Mouse (Mus musculus) midbrain, embryonic 11.5 days (tissue): ENCODE data around the gene Enox1. TPM values are rescaled to one million over a fixed set of nuclear protein-coding genes. Genes with fewer than 3 reads are reported as not detected.

Experiments
- ATAC-seq: fragments of 200-750 bp; cut with Nextera tagmentation; 2 replicates; pipeline ENCODE4 v1.8.0; 2017; ENCODE audit warnings: moderate TSS enrichment, moderate library complexity; ENCODE audit not compliant: low FRiP score
- DNase-seq: peaks from one replicate; pipeline ENCODE4 v3.0.0; 2015; ENCODE audit warnings: low spot score; ENCODE audit errors: missing footprints
- H3K27ac ChIP-seq: fragments of 300-500 bp; sonication (generic); 2 replicates; pipeline ENCODE4 v1.5.1; 2014; ENCODE audit warnings: low read depth, low read length
- H3K27me3 ChIP-seq: fragments of 300-500 bp; sonication (generic); 2 replicates; pipeline ENCODE4 v1.6.1; 2014; ENCODE audit warnings: mild to moderate bottlenecking, low read length, moderate library complexity, mixed read lengths; ENCODE audit not compliant: control insufficient read depth, insufficient read depth
- H3K36me3 ChIP-seq: fragments of 300-500 bp; sonication (generic); 2 replicates; pipeline ENCODE4 v1.6.1; 2014; ENCODE audit warnings: mild to moderate bottlenecking, low read length, moderate library complexity, mixed read lengths; ENCODE audit not compliant: control insufficient read depth, insufficient read depth
- H3K4me1 ChIP-seq: fragments of 300-500 bp; sonication (generic); 2 replicates; pipeline ENCODE4 v1.6.1; 2014; ENCODE audit warnings: low read length; ENCODE audit not compliant: control insufficient read depth, insufficient read depth
- H3K4me2 ChIP-seq: fragments of 300-500 bp; sonication (generic); 2 replicates; pipeline ENCODE4 v1.6.1; 2014; ENCODE audit warnings: mild to moderate bottlenecking, moderate library complexity
- H3K4me3 ChIP-seq: fragments of 300-500 bp; sonication (generic); 2 replicates; pipeline ENCODE4 v1.5.1; 2014; ENCODE audit warnings: low read depth, low read length
- H3K9ac ChIP-seq: fragments of 300-500 bp; sonication (generic); 2 replicates; pipeline ENCODE4 v1.6.1; 2014; ENCODE audit warnings: low read length
- H3K9me3 ChIP-seq: fragments of 300-500 bp; sonication (generic); 2 replicates; pipeline ENCODE4 v1.6.1; 2016; ENCODE audit warnings: low read length; ENCODE audit not compliant: control insufficient read depth
- WGBS: fragments of 180-500 bp; shearing (Covaris S2); extraction: QIAGEN DNeasy Blood & Tissue Kit; methylation state at CpG from one replicate; pipeline ENCODE4 v1.1.7; 2014; 5-methylcytosine and 5-hydroxymethylcytosine counted together
- polyA plus RNA-seq: library from polyadenylated mRNA; unstranded; fragments of >200 nt; fragmentation: Nextera tagmentation; extraction: Ambion mirVana; gene quantifications from 2 replicates; pipeline ENCODE4 v1.2.1, GENCODE M21; 2014

Gene Enox1
- polyA plus RNA-seq, 1 experiment from 2014 or later: 12.8 TPM

GRCm38 (mm10) chr14:77577481-77578251, 421.1 kb downstream of the Enox1 start:
- peaks cover 8% of the 10 kb centered on the region; the same call in 1 of the 2 replicates for H3K4me1 ChIP-seq
- ATAC-seq: no peak
- 88% methylated on average over 18 of the region's 18 CpGs for WGBS

GRCm38 (mm10) chr14:77578355-77578754, 421.8 kb downstream of the Enox1 start:
- H3K4me2 ChIP-seq: no peak overlapping the region
- ATAC-seq (no peak), DNase-seq (peak; percentile 37)
- H3K9me3 ChIP-seq: no peaks in the 10 kb centered on the region
- H3K9ac ChIP-seq: no peak overlapping the region
- no peak overlapping the region for H3K27ac ChIP-seq
- H3K27me3 ChIP-seq: no peaks in the 10 kb centered on the region
- no peak overlapping the region for H3K4me3 ChIP-seq
- 63% methylated on average over 7 of the region's 7 CpGs for WGBS
- H3K4me1 ChIP-seq: peaks cover 8% of the 10 kb centered on the region; the same call in 1 of the 2 replicates
- no peaks in the 10 kb centered on the region for H3K36me3 ChIP-seq

More at GRCm38 (mm10) chr14:77577481-77578251, 421.1 kb downstream of the Enox1 start:
- DNase-seq: peak; percentile 72
- no peaks in the 10 kb centered on the region for H3K9me3 ChIP-seq
- H3K4me3 ChIP-seq: no peak overlapping the region
- H3K27ac ChIP-seq: no peak overlapping the region
- H3K9ac ChIP-seq: no peak overlapping the region
- H3K36me3 ChIP-seq: no peaks in the 10 kb centered on the region
- no peak overlapping the region for H3K4me2 ChIP-seq
- no peaks in the 10 kb centered on the region for H3K27me3 ChIP-seq

- DNase-seq: peak; percentile 84
- no peaks in the 10 kb centered on the region for H3K36me3 ChIP-seq
- H3K4me2 ChIP-seq: no peak overlapping the region
- no peak overlapping the region for H3K27ac ChIP-seq
- H3K27me3 ChIP-seq: no peaks in the 10 kb centered on the region
- H3K9ac ChIP-seq: no peak overlapping the region
- no peak for ATAC-seq
- no peak overlapping the region for H3K4me3 ChIP-seq
- peaks cover 4% of the 10 kb centered on the region; the same call in 1 of the 2 replicates for H3K4me1 ChIP-seq
- H3K9me3 ChIP-seq: no peaks in the 10 kb centered on the region
- WGBS: 69% methylated on average over 14 of the region's 14 CpGs
Measured at GRCm38 (mm10) chr14:77580106-77580936, 423.8 kb downstream of the Enox1 start.

- peaks cover 4% of the 10 kb centered on the region; the same call in 1 of the 2 replicates for H3K4me1 ChIP-seq
- no peak overlapping the region for H3K27ac ChIP-seq
- H3K27me3 ChIP-seq: no peaks in the 10 kb centered on the region
- no peak overlapping the region for H3K9ac ChIP-seq
- no peaks in the 10 kb centered on the region for H3K9me3 ChIP-seq
- no peak for ATAC-seq
- no peak for DNase-seq
- no peak overlapping the region for H3K4me2 ChIP-seq
- H3K4me3 ChIP-seq: no peak overlapping the region
- H3K36me3 ChIP-seq: no peaks in the 10 kb centered on the region
- WGBS: 48% methylated on average over 5 of the region's 5 CpGs
Measured at GRCm38 (mm10) chr14:77580937-77581270, 424.3 kb downstream of the Enox1 start.

GRCm38 (mm10) chr14:77581616-77582015, 425.1 kb downstream of the Enox1 start:
- Histone ChIP-seq H3K9ac (no peak overlapping the region), H3K4me3 (no peak overlapping the region), H3K27me3 (no peaks in the 10 kb centered on the region), H3K36me3 (no peaks in the 10 kb centered on the region), H3K4me1 (peaks cover 4% of the 10 kb centered on the region; the same call in 1 of the 2 replicates), H3K4me2 (no peak overlapping the region), H3K9me3 (no peaks in the 10 kb centered on the region), H3K27ac (no peak overlapping the region)
- DNase-seq (no peak), ATAC-seq (no peak)
- WGBS: 69% methylated on average over 6 of the region's 6 CpGs

GRCm38 (mm10) chr14:77584426-77584825, 427.9 kb downstream of the Enox1 start:
- 0 out of 2 replicates have a peak, but pooled peaks cover 2% of the 10 kb centered on the region for H3K4me1 ChIP-seq
- H3K4me2 ChIP-seq: no peak overlapping the region
- DNase-seq: no peak
- H3K27ac ChIP-seq: no peak overlapping the region
- 92% methylated on average over 5 of the region's 5 CpGs for WGBS
- H3K4me3 ChIP-seq: no peak overlapping the region
- no peak overlapping the region for H3K9ac ChIP-seq
- no peaks in the 10 kb centered on the region for H3K9me3 ChIP-seq
- no peaks in the 10 kb centered on the region for H3K36me3 ChIP-seq
- no peaks in the 10 kb centered on the region for H3K27me3 ChIP-seq
- no peak for ATAC-seq

- ATAC-seq: no peak
- 79% methylated on average over 11 of the region's 11 CpGs for WGBS
- no peaks in the 10 kb centered on the region for H3K36me3 ChIP-seq
- DNase-seq: no peak
- H3K4me3 ChIP-seq: no peak overlapping the region
- no peak overlapping the region for H3K9ac ChIP-seq
- no peaks in the 10 kb centered on the region for H3K9me3 ChIP-seq
- no peak overlapping the region for H3K27ac ChIP-seq
- no peak overlapping the region for H3K4me2 ChIP-seq
- H3K4me1 ChIP-seq: 0 out of 2 replicates have a peak, but pooled peaks cover 2% of the 10 kb centered on the region
- no peaks in the 10 kb centered on the region for H3K27me3 ChIP-seq
Measured at GRCm38 (mm10) chr14:77585031-77585800, 428.7 kb downstream of the Enox1 start.

- 0 out of 2 replicates have a peak, but pooled peaks cover 2% of the 10 kb centered on the region for H3K4me1 ChIP-seq
- no peak overlapping the region for H3K4me3 ChIP-seq
- no peak for DNase-seq
- no peaks in the 10 kb centered on the region for H3K9me3 ChIP-seq
- no peak overlapping the region for H3K27ac ChIP-seq
- H3K4me2 ChIP-seq: no peak overlapping the region
- ATAC-seq: no peak
- no peak overlapping the region for H3K9ac ChIP-seq
- no peaks in the 10 kb centered on the region for H3K27me3 ChIP-seq
- 83% methylated on average over 5 of the region's 5 CpGs for WGBS
- no peaks in the 10 kb centered on the region for H3K36me3 ChIP-seq
Measured at GRCm38 (mm10) chr14:77586033-77586432, 429.5 kb downstream of the Enox1 start.
